In the genomic region with DNA sequence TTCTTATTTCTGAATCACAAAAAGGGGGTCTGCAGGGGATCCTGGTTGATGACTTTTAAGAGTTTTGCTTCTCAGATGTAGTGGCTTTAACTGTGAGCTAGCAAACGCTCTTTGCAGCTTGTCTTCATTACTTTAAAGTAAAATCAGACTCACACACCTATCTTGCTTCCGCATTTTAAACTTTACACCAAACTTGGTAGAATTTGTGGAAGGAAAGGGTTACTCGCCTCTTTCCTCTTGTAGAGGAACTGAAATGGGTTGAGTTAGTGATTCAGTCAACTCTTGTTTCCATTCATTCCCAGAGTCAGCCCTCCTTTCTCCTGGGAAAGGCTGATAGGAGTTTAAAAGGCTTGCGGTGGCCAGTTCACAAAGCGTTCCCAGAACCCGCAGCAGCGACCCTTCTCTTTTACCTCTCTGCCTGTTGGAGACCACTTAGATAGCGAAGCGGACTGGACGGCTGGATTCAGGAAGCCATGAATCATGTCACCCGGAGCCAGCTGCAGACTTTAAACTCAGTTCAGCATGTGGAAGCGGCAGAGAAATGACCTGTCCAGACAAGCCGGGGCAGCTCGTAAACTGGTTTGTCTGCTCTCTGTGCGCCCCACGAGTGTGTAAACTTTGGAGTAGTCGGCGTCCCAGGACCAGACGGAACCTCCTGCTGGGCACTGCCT, we compare ENCODE assay signal across 8 mouse cellular contexts. TPM values are rescaled to one million over a fixed set of nuclear protein-coding genes. Genes with fewer than 3 reads are reported as not detected.
A peak's percentile ranks its signal among the peaks of the same experiment; 100 is the strongest.
DNase-seq lines count a peak whose midpoint lies in the region; ATAC-seq lines count a peak whose summit lies in the region.

No protein-coding gene starts in this region.

- no peak overlapping the region for H3K9ac ChIP-seq in embryonic facial prominence, embryonic 11.5 days (replicated peaks; ENCODE audit: low read length)
- H3K9ac ChIP-seq in limb, embryonic 15.5 days, result 0 out of 2 replicates have a peak overlapping the region, but pooled peaks have one; percentile 14
- no peak overlapping the region for H3K9ac ChIP-seq in neural tube, embryonic 15.5 days (replicated peaks)

- H3K36me3 ChIP-seq in embryonic facial prominence, embryonic 11.5 days (replicated peaks; ENCODE audit: control insufficient read depth, insufficient read depth, low read depth, low read length), result no peaks in the 10 kb centered on the region
- H3K36me3 ChIP-seq in hindbrain, embryonic 10.5 days, result no peaks in the 10 kb centered on the region
- no peaks in the 10 kb centered on the region for H3K36me3 ChIP-seq in limb, embryonic 15.5 days
- H3K36me3 ChIP-seq in neural tube, embryonic 15.5 days, result no peaks in the 10 kb centered on the region

- no peaks in the 10 kb centered on the region for H3K27me3 ChIP-seq in embryonic facial prominence, embryonic 11.5 days (ENCODE audit: control insufficient read depth, insufficient read depth, low read length)
- no peaks in the 10 kb centered on the region for H3K27me3 ChIP-seq in hindbrain, embryonic 10.5 days (ENCODE audit: insufficient read depth, poor library complexity, severe bottlenecking)
- H3K27me3 ChIP-seq in limb, embryonic 15.5 days, result no peaks in the 10 kb centered on the region
- no peaks in the 10 kb centered on the region for H3K27me3 ChIP-seq in neural tube, embryonic 15.5 days (replicated peaks)

- WGBS in embryonic facial prominence, embryonic 11.5 days, result 62% methylated on average over 19 of the region's 19 CpGs
- 69% methylated on average over 19 of the region's 19 CpGs for WGBS in hindbrain, embryonic 10.5 days
- 2% methylated on average over 19 of the region's 19 CpGs for WGBS in limb, embryonic 15.5 days
- WGBS in neural tube, embryonic 15.5 days, result 13% methylated on average over 19 of the region's 19 CpGs

- H3K9me3 ChIP-seq in embryonic facial prominence, embryonic 11.5 days (replicated peaks; ENCODE audit: control insufficient read depth, low read length), result no peaks in the 10 kb centered on the region
- no peaks in the 10 kb centered on the region for H3K9me3 ChIP-seq in hindbrain, embryonic 10.5 days
- H3K9me3 ChIP-seq in limb, embryonic 15.5 days, result no peaks in the 10 kb centered on the region
- no peaks in the 10 kb centered on the region for H3K9me3 ChIP-seq in neural tube, embryonic 15.5 days (replicated peaks)

- H3K4me2 ChIP-seq in embryonic facial prominence, embryonic 11.5 days (ENCODE audit: low read depth, low read length), result no peak overlapping the region
- H3K4me2 ChIP-seq in limb, embryonic 15.5 days, result peak overlapping the region; percentile 59
- peak overlapping the region; percentile 40 for H3K4me2 ChIP-seq in neural tube, embryonic 15.5 days

- H3K27ac ChIP-seq in embryonic facial prominence, embryonic 11.5 days (replicated peaks; ENCODE audit: low read depth, low read length), result no peak overlapping the region
- H3K27ac ChIP-seq in hindbrain, embryonic 10.5 days, result peak overlapping the region; percentile 41
- H3K27ac ChIP-seq in limb, embryonic 15.5 days, result peak overlapping the region; percentile 69
- H3K27ac ChIP-seq in neural tube, embryonic 15.5 days (replicated peaks), result no peak overlapping the region

- no peak for ATAC-seq in embryonic facial prominence, embryonic 11.5 days (replicated peaks; ENCODE audit: insufficient number of reproducible peaks, low FRiP score, low TSS enrichment, low read depth)
- ATAC-seq in limb, embryonic 15.5 days (ENCODE audit: insufficient number of reproducible peaks, low FRiP score, low TSS enrichment, low read depth), result no peak; the same call in 1 of the 2 replicates
- no peak for ATAC-seq in neural tube, embryonic 15.5 days (ENCODE audit: low FRiP score)

- H3K4me1 ChIP-seq in embryonic facial prominence, embryonic 11.5 days (ENCODE audit: control insufficient read depth, insufficient read depth, low read length), result no peaks in the 10 kb centered on the region
- peaks cover 20% of the 10 kb centered on the region for H3K4me1 ChIP-seq in hindbrain, embryonic 10.5 days (replicated peaks)
- peaks cover 24% of the 10 kb centered on the region for H3K4me1 ChIP-seq in limb, embryonic 15.5 days
- peaks cover 20% of the 10 kb centered on the region for H3K4me1 ChIP-seq in neural tube, embryonic 15.5 days

- peak; percentile 62 to 84 for DNase-seq in adrenal gland, adult (ENCODE audit: inconsistent age in 2 of 2, low spot score in 1 of 2)
- no peak for DNase-seq in adrenal gland, postnatal 4 days (ENCODE audit: low spot score in 2 of 2)
- peak; percentile 39 for DNase-seq in embryonic facial prominence, embryonic 11.5 days (ENCODE audit: low spot score)
- peak; percentile 13 for DNase-seq in hindbrain, embryonic 10.5 days (ENCODE audit: low spot score)
- no peak for DNase-seq in spleen, adult 12 weeks (ENCODE audit: low spot score)
- DNase-seq in left cerebral cortex, adult 8-10 months (ENCODE audit: low spot score in 2 of 2), result no peak

- no peak overlapping the region for H3K4me3 ChIP-seq in embryonic facial prominence, embryonic 11.5 days (ENCODE audit: low read depth, low read length)
- H3K4me3 ChIP-seq in hindbrain, embryonic 10.5 days, result peak overlapping the region; percentile 13; the same call in 1 of the 2 replicates
- H3K4me3 ChIP-seq in limb, embryonic 15.5 days, result peak overlapping the region; percentile 40
- H3K4me3 ChIP-seq in neural tube, embryonic 15.5 days (replicated peaks), result peak overlapping the region; percentile 23

RNA-seq across cellular contexts. Expression of gene Fam198b, which starts 1.5 kb away (rescaled TPM):
- total RNA-seq in adrenal gland, postnatal 4 days (2021), result 10 to 100 TPM; 24.8 TPM
- 2.5 and 3.2 TPM in 2 replicates for polyA plus RNA-seq in embryonic facial prominence, embryonic 11.5 days (2014; fragmentation: Nextera tagmentation; extraction: Ambion mirVana)
- polyA plus RNA-seq in hindbrain, embryonic 10.5 days (2016; fragmentation: Nextera tagmentation; extraction: Ambion mirVana), result 1.6 and 1.7 TPM in 2 replicates
- 20.1 and 20.8 TPM in 2 replicates for polyA plus RNA-seq in limb, embryonic 15.5 days (2015; fragmentation: Nextera tagmentation; extraction: Ambion mirVana)
- 5.2 and 8.9 TPM in 2 replicates for polyA plus RNA-seq in neural tube, embryonic 15.5 days (2015; fragmentation: Nextera tagmentation; extraction: Ambion mirVana)
- 1 to 10 TPM; 5.8 to 8.0 (median 6.4) TPM for total RNA-seq in left cerebral cortex, adult 8-10 months (2022)

RNA-seq across cellular contexts. Expression of gene Tmem144, which starts 33.2 kb away (rescaled TPM):
- 10 to 100 TPM; 11.3 to 13.4 TPM for total RNA-seq in adrenal gland, postnatal 4 days (2021)
- 4.8 and 5.1 TPM in 2 replicates for polyA plus RNA-seq in embryonic facial prominence, embryonic 11.5 days (2014; fragmentation: Nextera tagmentation; extraction: Ambion mirVana)
- 1.9 and 3.3 TPM in 2 replicates for polyA plus RNA-seq in hindbrain, embryonic 10.5 days (2016; fragmentation: Nextera tagmentation; extraction: Ambion mirVana)
- polyA plus RNA-seq in limb, embryonic 15.5 days (2015; fragmentation: Nextera tagmentation; extraction: Ambion mirVana), result 2.8 and 3.8 TPM in 2 replicates
- 1.5 and 1.7 TPM in 2 replicates for polyA plus RNA-seq in neural tube, embryonic 15.5 days (2015; fragmentation: Nextera tagmentation; extraction: Ambion mirVana)
- 10 to 100 TPM; 13.4 to 26.8 (median 15.3) TPM for total RNA-seq in left cerebral cortex, adult 8-10 months (2022)

Comparison
In these comparisons a context has a peak if more than half of its experiments do, and no peak if none do; other contexts are left out.
1. DNase-seq: peak in adrenal gland, adult (2 of 2), embryonic facial prominence, embryonic 11.5 days (single experiment) and hindbrain, embryonic 10.5 days (single experiment); none in adrenal gland, postnatal 4 days (0 of 2), spleen, adult 12 weeks (single experiment) and left cerebral cortex, adult 8-10 months (0 of 2).
2. H3K27ac ChIP-seq: peak in hindbrain, embryonic 10.5 days (single experiment) and limb, embryonic 15.5 days (single experiment); none in embryonic facial prominence, embryonic 11.5 days (single experiment) and neural tube, embryonic 15.5 days (single experiment).